Mouse (Mus musculus) MEL (cell line): ENCODE data around the gene Hnrnph3. TPM values are rescaled to one million over a fixed set of nuclear protein-coding genes. Genes with fewer than 3 reads are reported as not detected.

Experiments
- DNase-seq: peaks from one replicate; pipeline ENCODE4 v3.0.0; 2011; ENCODE audit warnings: low read depth, low spot score
- H3K27ac ChIP-seq: 2 replicates; pipeline ENCODE4 v1.5.1; 2012; ENCODE audit warnings: low read depth, mild to moderate bottlenecking, control low read depth, low read length, moderate library complexity; ENCODE audit not compliant: control insufficient read depth
- H3K27me3 ChIP-seq, 2 experiments: fragments of 150-350 bp in 1 of 2; sonication (generic) in 1 of 2; 2 replicates each; pipeline ENCODE4 v1.6.1; 2012; ENCODE audit warnings: low read length in 2 of 2, mild to moderate bottlenecking in 2 of 2, improper control_type of control experiment in 1 of 2, moderate library complexity in 1 of 2; ENCODE audit not compliant: insufficient read depth in 2 of 2, control insufficient read depth in 1 of 2
- H3K36me3 ChIP-seq, 2 experiments: 2 replicates each; pipeline ENCODE4 v1.6.1; 2012 to 2014; ENCODE audit warnings: low read length in 2 of 2, improper control_type of control experiment in 1 of 2, inconsistent platforms in 1 of 2, mild to moderate bottlenecking in 1 of 2; ENCODE audit not compliant: insufficient read depth in 2 of 2, control insufficient read depth in 1 of 2
- H3K4me1 ChIP-seq, 2 experiments: fragments of 150-350 bp in 1 of 2; sonication (generic) in 1 of 2; 2 replicates each; pipeline ENCODE4 v1.6.1; 2012; ENCODE audit warnings: low read length in 2 of 2, improper control_type of control experiment in 1 of 2, mild to moderate bottlenecking in 1 of 2; ENCODE audit not compliant: insufficient read depth in 2 of 2, control insufficient read depth in 1 of 2
- H3K4me3 ChIP-seq, 2 experiments: fragments of 150-350 bp in 1 of 2; sonication (generic) in 1 of 2; 2 replicates each; pipeline ENCODE4 v1.5.1; 2012; ENCODE audit warnings: low read depth in 2 of 2, low read length in 2 of 2, mild to moderate bottlenecking in 2 of 2, moderate library complexity in 2 of 2, control low read depth in 1 of 2, improper control_type of control experiment in 1 of 2; ENCODE audit not compliant: control insufficient read depth in 1 of 2, insufficient read depth in 1 of 2
- H3K79me2 ChIP-seq: 2 replicates; pipeline ENCODE4 v1.6.1; 2012; ENCODE audit warnings: mild to moderate bottlenecking, low read length, moderate library complexity; ENCODE audit not compliant: control insufficient read depth, poor library complexity, insufficient read depth
- H3K9ac ChIP-seq: 2 replicates; pipeline ENCODE4 v1.6.1; 2012; ENCODE audit warnings: low read depth, mild to moderate bottlenecking, control low read depth, low read length, moderate library complexity; ENCODE audit not compliant: control insufficient read depth, poor library complexity, severe bottlenecking
- H3K9me3 ChIP-seq: fragments of 150-350 bp; sonication (generic); replicated peaks from 2 replicates; pipeline ENCODE4 v1.6.1; 2012; ENCODE audit warnings: mild to moderate bottlenecking, low read length, improper control_type of control experiment, moderate library complexity; ENCODE audit not compliant: insufficient read depth
- BHLHE40 ChIP-seq: IDR thresholded peaks from 2 replicates; pipeline ENCODE4 v1.6.1; 2012; ENCODE audit warnings: low read depth, mild to moderate bottlenecking, inconsistent platforms, low read length, improper control_type of control experiment, borderline replicate concordance
- CHD1 ChIP-seq: IDR thresholded peaks from 2 replicates; pipeline ENCODE4 v1.6.1; 2012; ENCODE audit warnings: low read depth, mild to moderate bottlenecking, inconsistent platforms, low read length, improper control_type of control experiment
- EP300 ChIP-seq, 2 experiments: IDR thresholded peaks; 2 replicates each; pipeline ENCODE4 v1.6.1; 2011; ENCODE audit warnings: improper control_type of control experiment in 2 of 2, low read length in 2 of 2, low read depth in 1 of 2, mild to moderate bottlenecking in 1 of 2
- ETS1 ChIP-seq: IDR thresholded peaks from 2 replicates; pipeline ENCODE4 v1.6.1; 2012; ENCODE audit warnings: low read depth, mild to moderate bottlenecking, inconsistent platforms, low read length, improper control_type of control experiment, moderate library complexity
- GABPA ChIP-seq: IDR thresholded peaks from 2 replicates; pipeline ENCODE4 v1.6.1; 2012; ENCODE audit warnings: low read depth, mild to moderate bottlenecking, inconsistent platforms, low read length, improper control_type of control experiment, moderate library complexity
- HCFC1 ChIP-seq: IDR thresholded peaks from 2 replicates; pipeline ENCODE4 v1.6.1; 2012; ENCODE audit warnings: low read depth, mild to moderate bottlenecking, inconsistent platforms, low read length, improper control_type of control experiment, moderate library complexity
- KAT2A ChIP-seq: conservative IDR thresholded peaks from 2 replicates; pipeline ENCODE4 v1.6.1; 2012; ENCODE audit warnings: low read depth, low read length, improper control_type of control experiment, inconsistent platforms
- MAFK ChIP-seq: IDR thresholded peaks from 2 replicates; pipeline ENCODE4 v1.6.1; 2011; ENCODE audit warnings: low read depth, mild to moderate bottlenecking, low read length, improper control_type of control experiment, borderline replicate concordance
- MAZ ChIP-seq: IDR thresholded peaks from 2 replicates; pipeline ENCODE4 v1.6.1; 2012; ENCODE audit warnings: low read depth, mild to moderate bottlenecking, inconsistent platforms, low read length, improper control_type of control experiment
- MEF2A ChIP-seq: IDR thresholded peaks from 2 replicates; pipeline ENCODE4 v1.6.1; 2014; ENCODE audit warnings: low read depth, mild to moderate bottlenecking, inconsistent platforms, low read length, improper control_type of control experiment; ENCODE audit not compliant: poor library complexity, insufficient replicate concordance, severe bottlenecking; ENCODE audit errors: extremely low read depth
- MYB ChIP-seq: IDR thresholded peaks from 2 replicates; pipeline ENCODE4 v1.6.1; 2011; ENCODE audit warnings: mild to moderate bottlenecking, low read depth, low read length, improper control_type of control experiment
- NELFE ChIP-seq: IDR thresholded peaks from 2 replicates; pipeline ENCODE4 v1.6.1; 2011; ENCODE audit warnings: low read depth, low read length, improper control_type of control experiment
- NRF1 ChIP-seq: IDR thresholded peaks from 2 replicates; pipeline ENCODE4 v1.6.1; 2014; ENCODE audit warnings: low read depth, mild to moderate bottlenecking, inconsistent platforms, low read length, improper control_type of control experiment, moderate library complexity; ENCODE audit not compliant: poor library complexity, insufficient read depth, severe bottlenecking
- POLR2A ChIP-seq, 2 experiments: IDR thresholded peaks; 2 replicates each; pipeline ENCODE4 v1.6.1; 2011 to 2012; ENCODE audit warnings: low read length in 2 of 2, mild to moderate bottlenecking in 2 of 2, control low read depth in 1 of 2, improper control_type of control experiment in 1 of 2, low read depth in 1 of 2, moderate library complexity in 1 of 2; ENCODE audit not compliant: control insufficient read depth in 1 of 2, insufficient read depth in 1 of 2, poor library complexity in 1 of 2
- POLR2AphosphoS5 ChIP-seq: IDR thresholded peaks from 2 replicates; pipeline ENCODE4 v1.6.1; 2012; ENCODE audit warnings: low read depth, borderline replicate concordance, mild to moderate bottlenecking, inconsistent platforms, low read length, moderate library complexity, mixed read lengths
- RAD21 ChIP-seq: IDR thresholded peaks from 2 replicates; pipeline ENCODE4 v1.6.1; 2011; ENCODE audit warnings: mild to moderate bottlenecking, low read depth, low read length, improper control_type of control experiment
- SMC3 ChIP-seq: IDR thresholded peaks from 2 replicates; pipeline ENCODE4 v1.6.1; 2011; ENCODE audit warnings: low read depth, low read length, improper control_type of control experiment
- TBP ChIP-seq: IDR thresholded peaks from 2 replicates; pipeline ENCODE4 v1.8.0; 2011; ENCODE audit warnings: low read depth, low read length, improper control_type of control experiment
- TCF12 ChIP-seq: IDR thresholded peaks from 2 replicates; pipeline ENCODE4 v1.6.1; 2014; ENCODE audit warnings: low read depth, mild to moderate bottlenecking, inconsistent platforms, low read length, improper control_type of control experiment, moderate library complexity
- ZNF384 ChIP-seq: IDR thresholded peaks from 2 replicates; pipeline ENCODE4 v1.6.1; 2012; ENCODE audit warnings: low read depth, mild to moderate bottlenecking, inconsistent platforms, low read length, improper control_type of control experiment
- polyA plus RNA-seq, 2 experiments: library from polyadenylated mRNA; stranded (reverse) in 1 of 2; unstranded in 1 of 2; fragments of >175 nt in 1 of 2; fragments of >200 nt in 1 of 2; gene quantifications; 2 replicates each; pipeline versions ENCODE4 v1.2.1 to v1.2.4; 2012; ENCODE audit warnings: low replicate concordance in 2 of 2, low read depth in 1 of 2; ENCODE audit not compliant: insufficient read length in 2 of 2, insufficient read depth in 1 of 2, missing spikeins in 1 of 2
- total RNA-seq: library from RNA; depleted of rRNA; stranded (reverse); fragments of 300-350 nt; gene quantifications from 2 replicates; pipeline ENCODE4 v1.2.3, GENCODE M21; 2012

The Hnrnph3 gene
- total and polyA plus RNA-seq, 3 experiments, result 11.5 to 62.4 TPM; not detected in 1

DNA sequence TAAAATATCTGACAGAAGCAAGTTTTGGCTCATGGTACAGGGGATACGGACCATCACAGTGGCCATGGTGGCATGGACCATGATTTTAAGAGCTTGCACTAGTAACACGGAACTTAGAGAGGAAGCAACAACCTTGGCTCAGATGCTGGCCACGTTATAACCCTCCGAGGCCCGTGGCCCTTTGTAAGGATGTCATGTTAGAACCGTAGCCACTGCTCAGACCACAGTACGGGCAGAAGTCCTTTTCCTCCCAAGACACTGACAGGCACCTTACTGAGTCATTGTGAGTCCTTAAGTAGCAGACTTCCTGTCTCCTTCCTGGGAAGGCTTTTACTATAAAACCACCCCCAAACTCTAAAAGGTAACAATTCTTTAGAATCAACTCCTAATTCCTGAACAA is 27.2 kb upstream of the Hnrnph3 start:
- H3K4me1 ChIP-seq, result no peaks in the 10 kb centered on the region
- no peaks in the 10 kb centered on the region for H3K36me3 ChIP-seq
- no peaks in the 10 kb centered on the region for H3K79me2 ChIP-seq
- H3K4me3 ChIP-seq, result no peak overlapping the region
- no peak for TF ChIP-seq SMC3
- TF ChIP-seq NRF1, result no peak
- TF ChIP-seq POLR2AphosphoS5, result no peak
- no peak for TF ChIP-seq ETS1
- no peak for TF ChIP-seq MAZ
- no peak for TF ChIP-seq MEF2A
- TF ChIP-seq KAT2A, result no peak
- no peak for TF ChIP-seq TCF12
- TF ChIP-seq GABPA, result no peak
- no peak for TF ChIP-seq POLR2A (IDR thresholded peaks at IDR 0.05; ENCODE audit: control insufficient read depth in 1 of 2, insufficient read depth in 1 of 2, low read depth in 1 of 2, low read length in 2 of 2, poor library complexity in 1 of 2)
- no peak for TF ChIP-seq NELFE
- TF ChIP-seq BHLHE40, result no peak
- TF ChIP-seq MAFK, result no peak
- TF ChIP-seq MYB, result no peak
- TF ChIP-seq CHD1, result no peak
- TF ChIP-seq EP300 (IDR thresholded peaks at IDR 0.05; ENCODE audit: low read depth in 1 of 2, low read length in 2 of 2), result no peak
- no peak for TF ChIP-seq RAD21
- H3K27ac ChIP-seq, result no peak overlapping the region
- H3K27me3 ChIP-seq, result no peaks in the 10 kb centered on the region
- DNase-seq, result no peak
- H3K9ac ChIP-seq, result no peak overlapping the region
- H3K9me3 ChIP-seq, result no peaks in the 10 kb centered on the region

GRCm38 (mm10) chr10:63049106-63049505 is 25.1 kb upstream of the Hnrnph3 start:
- Histone ChIP-seq H3K4me3 (no peak overlapping the region), H3K36me3 (no peaks in the 10 kb centered on the region), H3K4me1 (no peaks in the 10 kb centered on the region), H3K27ac (no peak overlapping the region), H3K9ac (no peak overlapping the region), H3K79me2 (no peaks in the 10 kb centered on the region), H3K27me3 (no peaks in the 10 kb centered on the region), H3K9me3 (no peaks in the 10 kb centered on the region)
- TF ChIP-seq ETS1 (no peak), TBP (no peak), HCFC1 (no peak), ZNF384 (no peak), RAD21 (no peak)
- DNase-seq, result no peak
